Mouse (Mus musculus): ENCODE measurements at regions not wholly inside any gene's neighbourhood (a gene's known extent, or its start where the extent isn't known, plus 50 kb on each side); places are given as distances from the start of the nearest gene placed in this dataset.

GRCm38 (mm10) chr13:20661243-20661642 is 132.7 kb upstream of the Aoah start:
- no peak for DNase-seq

GRCm38 (mm10) chr13:20678754-20679153 is 115.2 kb upstream of the Aoah start:
- DNase-seq, result no peak

GRCm38 (mm10) chr13:20686914-20687313 is 107.0 kb upstream of the Aoah start:
- DNase-seq, result no peak

GRCm38 (mm10) chr13:20687453-20687852 is 106.5 kb upstream of the Aoah start:
- DNase-seq, result no peak

- DNase-seq, result no peak
Observed at GRCm38 (mm10) chr13:20711486-20711885, 82.4 kb upstream of the Aoah start.

GRCm38 (mm10) chr13:20723326-20724120 is 70.4 kb upstream of the Aoah start:
- no peak for DNase-seq

GRCm38 (mm10) chr13:20724419-20724818 is 69.5 kb upstream of the Aoah start:
- no peak for DNase-seq

- no peak for DNase-seq
Observed at GRCm38 (mm10) chr13:20725556-20725955, 68.4 kb upstream of the Aoah start.

- DNase-seq, result no peak
Observed at GRCm38 (mm10) chr13:20728064-20728463, 65.8 kb upstream of the Aoah start.

- DNase-seq, result peak in 1 of 2 experiments; percentile 19
Observed at GRCm38 (mm10) chr13:20733046-20733445, 60.9 kb upstream of the Aoah start.

- DNase-seq, result no peak
Observed at GRCm38 (mm10) chr13:20734283-20734682, 59.6 kb upstream of the Aoah start.

- DNase-seq, result no peak
Observed at GRCm38 (mm10) chr13:20736609-20737008, 57.3 kb upstream of the Aoah start.

Measured in kidney, postnatal 36 days (tissue).